Mouse (Mus musculus) urinary bladder, postnatal 4 days (tissue): ENCODE results near the gene Trib2.

Experiments used
- DNase-seq, 2 experiments: peaks; one replicate each; pipeline ENCODE4 v3.0.0; 2021 to 2022; ENCODE audit warnings: low spot score in 2 of 2

Trib2 gene

DNA sequence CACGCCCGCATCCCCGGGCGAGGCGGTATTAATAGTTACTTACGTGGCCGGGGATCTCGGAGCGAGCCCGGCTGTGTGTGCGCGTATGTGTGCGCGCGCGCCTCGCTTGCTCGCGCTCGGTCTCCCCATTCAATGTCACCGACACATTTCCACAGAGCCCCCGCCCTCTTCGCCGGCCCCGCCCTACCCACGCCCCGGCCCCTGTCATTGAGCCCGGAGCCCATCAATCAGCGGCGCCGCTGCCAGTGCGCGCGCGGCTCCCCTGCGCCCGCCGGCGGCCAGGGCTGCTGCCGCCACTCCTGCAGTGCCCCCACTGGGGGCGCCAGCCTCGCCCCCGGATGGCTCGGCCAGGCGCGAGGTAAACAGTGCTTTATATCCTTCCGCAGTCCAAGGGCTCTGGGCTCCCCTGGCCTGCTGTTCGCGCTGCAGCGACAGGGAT, at the start of gene Trib2:
Gene Trib2, minus strand, starts transcription at position 183 of the 439 bp plus-strand sequence.
- DNase-seq: peak; percentile 81 to 88

DNA sequence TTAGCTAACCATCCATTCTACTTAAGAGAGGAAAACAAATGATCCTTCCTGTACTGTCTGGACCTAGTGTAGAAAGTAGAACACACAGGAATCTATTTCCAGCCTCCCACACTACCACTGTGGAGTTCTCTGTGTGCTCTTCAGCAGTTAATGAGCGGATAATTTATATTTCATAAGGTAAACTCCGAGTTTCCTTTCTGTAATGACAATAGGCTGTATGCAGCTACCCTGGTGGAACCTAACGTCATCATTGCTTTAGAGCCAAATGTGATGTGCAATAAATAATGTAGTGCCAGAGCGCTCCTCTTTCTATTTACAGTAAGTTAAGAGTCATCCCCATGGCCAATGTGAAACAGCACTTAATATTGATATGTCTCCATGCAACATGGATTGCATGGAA, 41.3 kb upstream of the Trib2 start:
- DNase-seq: no peak

DNA sequence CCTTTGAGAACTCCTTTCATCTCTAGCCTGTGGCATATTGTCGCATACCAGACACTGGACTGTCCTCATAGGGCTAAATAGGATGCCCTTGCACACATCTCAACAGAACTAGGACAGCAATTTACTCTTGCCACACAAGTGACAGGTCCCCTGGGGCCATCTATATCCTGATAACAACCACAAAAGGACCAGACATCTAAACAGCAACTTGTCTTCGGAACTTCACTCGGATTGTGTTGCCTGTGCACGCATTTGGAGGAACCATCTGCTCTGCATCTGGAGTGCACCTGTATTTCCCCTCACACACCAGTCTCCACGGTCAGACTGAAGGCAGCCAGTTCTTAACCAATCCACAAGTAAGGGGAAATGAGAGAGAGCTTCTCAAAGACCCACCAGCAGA, 39.2 kb upstream of the Trib2 start:
- DNase-seq: no peak

DNA sequence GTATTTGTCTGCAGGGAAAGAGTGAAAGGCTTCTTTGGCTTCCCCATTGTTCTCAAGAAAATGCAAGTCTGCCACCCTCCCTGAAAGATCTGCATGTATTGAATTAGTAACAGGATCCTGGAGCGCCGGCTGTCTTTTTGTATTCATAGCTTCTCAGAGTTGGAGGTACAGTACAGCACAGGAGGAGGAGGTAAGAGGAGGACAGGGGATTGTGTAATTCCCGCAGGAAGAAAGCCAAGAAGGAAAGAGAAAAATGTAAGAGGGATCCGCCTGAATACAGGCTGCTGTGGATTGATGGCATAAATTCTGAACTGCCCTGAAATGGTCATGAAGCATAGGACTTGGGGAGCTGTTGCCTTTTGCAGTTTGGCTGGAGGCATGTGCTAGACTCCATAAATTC, 36.1 kb upstream of the Trib2 start:
- no peak for DNase-seq

DNA sequence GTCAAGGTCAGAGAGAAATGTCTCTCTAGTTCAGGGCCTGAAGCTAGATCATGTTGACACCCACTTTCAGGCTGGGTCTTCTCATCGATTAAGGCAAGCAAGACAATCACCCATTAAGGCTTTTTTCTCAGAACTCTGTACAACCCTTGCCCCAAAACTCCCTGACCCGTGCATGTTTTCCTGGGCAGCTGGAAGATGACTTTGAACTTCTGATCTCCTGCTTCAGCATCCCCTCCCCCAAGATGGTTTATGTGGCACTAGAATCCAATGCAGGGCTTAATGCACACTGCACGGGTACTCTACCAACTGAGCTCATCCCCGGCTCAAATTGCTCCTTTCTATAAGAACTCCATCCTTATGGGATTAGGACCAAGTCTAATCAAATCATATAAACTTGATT, 35.3 kb upstream of the Trib2 start:
- no peak for DNase-seq

DNA sequence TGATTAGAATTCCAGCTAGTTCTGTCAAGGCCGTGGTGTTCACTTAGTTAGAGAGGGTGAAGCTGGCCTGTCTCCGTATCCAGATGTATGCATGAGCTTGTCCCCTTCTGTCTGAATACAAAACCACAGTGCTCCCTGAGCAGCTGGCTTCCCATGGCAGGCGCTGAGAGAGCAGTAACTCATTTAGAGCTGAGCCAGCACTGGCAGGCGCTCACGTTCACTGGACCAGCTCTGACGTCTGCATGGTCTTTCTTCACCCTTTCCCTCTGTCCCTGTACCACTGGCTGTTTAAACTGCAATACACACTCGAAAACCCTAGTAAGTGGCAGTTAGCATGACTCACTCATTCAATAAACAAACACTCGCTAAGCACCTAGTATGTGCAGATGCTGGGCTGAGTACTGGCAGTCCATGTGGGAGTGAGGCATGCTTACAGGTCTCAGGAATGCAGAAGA, 33.7 kb upstream of the Trib2 start:
- DNase-seq: no peak

DNA sequence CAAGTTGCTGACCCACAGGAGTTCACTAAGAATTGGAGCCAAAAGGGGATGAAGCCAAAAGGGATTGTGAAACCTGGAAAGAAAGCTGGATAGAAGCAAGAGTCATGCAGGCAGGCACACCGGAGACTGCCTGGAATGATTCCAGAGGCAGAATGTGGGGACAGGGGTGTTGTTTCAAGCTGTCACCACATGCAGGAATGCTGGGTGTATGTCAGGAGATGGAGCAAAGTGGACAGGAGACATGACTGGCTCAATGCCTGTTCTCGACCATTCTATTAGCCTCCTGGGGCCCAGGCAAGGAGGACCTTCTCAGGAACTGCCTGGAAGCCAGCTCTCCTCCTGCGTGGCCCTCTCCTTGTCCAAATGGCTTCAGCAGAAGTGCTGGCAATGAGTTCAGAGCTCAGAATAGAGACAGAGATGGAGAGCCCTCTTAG, 33.2 kb upstream of the Trib2 start:
- DNase-seq: no peak

DNA sequence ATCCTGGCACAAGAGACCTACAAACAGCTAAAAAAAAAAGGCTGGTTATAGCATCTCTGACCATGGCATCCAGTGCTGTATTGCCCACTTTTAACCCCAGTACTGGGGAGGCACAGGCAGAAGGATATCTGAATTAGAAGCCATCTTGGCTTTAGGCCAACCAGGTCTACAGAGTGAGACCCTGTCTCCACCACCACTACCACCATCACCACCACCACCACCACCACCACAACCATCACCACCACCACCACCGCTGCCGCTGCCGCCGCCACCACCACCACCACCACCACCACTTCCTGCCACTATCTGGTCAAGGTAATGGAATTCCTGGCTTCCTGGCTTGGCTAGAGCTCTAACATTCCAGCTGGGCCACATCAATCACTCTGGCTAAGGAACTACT, 31.7 kb upstream of the Trib2 start:
- no peak for DNase-seq

DNA sequence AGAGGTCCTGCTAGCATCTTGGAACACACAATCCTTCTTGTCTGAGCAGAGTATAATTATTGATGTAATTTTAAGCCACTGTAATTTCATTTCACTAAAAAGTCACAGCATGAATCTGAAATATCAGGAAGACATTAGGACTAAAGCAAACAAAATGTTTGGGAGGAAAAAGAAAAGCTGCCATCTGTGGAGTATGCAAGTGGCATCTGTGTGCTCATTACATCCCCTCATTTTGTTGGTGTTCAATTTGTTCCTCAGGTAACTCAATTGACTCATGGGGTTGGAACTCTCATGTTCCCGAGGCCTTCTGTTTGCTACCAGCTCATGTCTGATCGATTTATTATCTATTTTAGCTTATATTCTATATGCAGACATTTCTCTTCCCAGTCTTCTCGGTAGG, 28.0 kb upstream of the Trib2 start:
- DNase-seq: no peak

DNA sequence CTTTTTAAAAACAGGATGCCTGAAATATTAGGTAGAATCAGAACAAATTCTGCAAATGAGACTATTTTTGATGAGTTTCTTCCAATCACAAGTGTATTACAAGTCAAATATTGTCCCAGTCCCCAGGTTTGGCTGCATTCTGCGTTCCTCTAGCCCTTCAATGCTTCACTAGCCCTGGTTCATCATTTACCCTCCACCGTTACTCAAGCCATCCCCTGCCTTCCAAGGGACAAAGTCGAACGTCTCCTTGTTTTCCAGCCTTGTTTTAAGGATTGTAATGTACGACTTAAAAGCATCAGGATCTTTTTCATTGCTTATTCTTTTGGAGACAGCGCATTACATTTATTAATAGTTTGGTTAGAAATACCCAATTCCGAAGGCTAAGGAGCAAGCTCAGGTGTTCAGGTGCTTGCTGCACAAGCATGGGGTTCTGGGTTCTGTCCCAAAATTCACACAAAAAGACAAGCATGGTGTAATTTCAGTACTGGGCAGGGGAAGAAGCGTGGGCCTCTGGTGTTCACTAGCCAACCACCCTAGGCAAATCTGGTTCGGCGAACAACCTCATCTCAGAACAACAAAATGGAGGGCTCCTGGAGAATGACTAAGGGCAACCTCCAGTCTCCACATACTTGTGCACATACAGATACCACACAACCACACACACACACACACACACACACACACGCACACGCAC, 24.3 kb upstream of the Trib2 start:
- no peak for DNase-seq

DNA sequence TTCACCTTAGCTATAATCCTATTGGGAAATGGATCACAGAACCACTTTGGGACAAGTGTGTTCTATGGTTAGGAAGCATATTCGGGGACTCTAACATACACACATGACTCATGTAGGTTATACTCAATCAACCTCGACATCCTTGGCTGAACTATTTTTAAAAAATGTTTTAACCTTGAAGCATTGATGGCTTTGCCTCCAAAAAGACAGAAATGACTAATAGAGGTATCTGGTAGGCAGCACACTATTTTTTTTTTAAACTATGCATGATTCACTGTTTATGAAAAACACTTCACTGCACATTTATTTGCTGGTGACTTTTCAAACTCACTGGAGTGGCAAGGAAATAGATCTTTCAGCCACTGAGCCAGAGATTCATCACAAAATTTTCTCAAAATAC, 21.5 kb upstream of the Trib2 start:
- DNase-seq: no peak

DNA sequence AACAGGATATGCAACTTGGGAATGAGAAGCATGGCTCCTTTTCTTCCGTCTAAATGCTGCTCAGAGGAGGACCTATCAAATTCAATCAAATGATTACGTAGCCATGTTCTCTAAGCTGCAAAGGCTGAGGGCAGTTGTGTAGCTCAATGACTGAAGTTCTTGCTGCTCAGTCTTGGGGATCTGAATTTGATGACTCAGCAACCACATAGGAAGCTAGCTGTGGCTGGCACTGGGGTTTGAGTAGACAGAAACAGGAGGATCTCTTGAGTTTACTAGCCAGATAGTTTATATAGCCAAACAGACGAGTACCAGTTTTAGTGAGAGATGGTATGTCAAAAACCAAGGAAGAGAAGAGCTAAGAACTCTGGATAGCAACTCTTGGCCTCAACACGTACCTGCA, 20.8 kb upstream of the Trib2 start:
- no peak for DNase-seq

DNA sequence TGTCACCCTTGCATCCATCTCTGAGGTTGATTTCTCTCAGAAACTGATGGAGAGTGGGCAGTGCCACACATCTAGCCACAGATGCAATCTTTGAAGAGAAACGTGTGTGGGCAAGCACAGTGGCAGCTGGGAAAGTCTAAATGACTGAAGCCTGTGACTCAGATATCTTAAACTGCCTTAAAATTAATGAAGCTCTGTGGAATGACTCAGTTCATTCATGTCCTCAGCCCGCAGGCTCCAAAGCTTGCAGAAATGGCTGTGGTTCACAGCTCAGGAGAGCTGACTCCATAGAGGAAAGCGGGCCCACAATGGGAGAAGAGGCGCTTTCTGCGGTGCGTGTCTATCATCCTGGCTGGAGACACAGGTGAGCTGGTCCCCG, 15.9 kb upstream of the Trib2 start:
- DNase-seq: no peak

DNA sequence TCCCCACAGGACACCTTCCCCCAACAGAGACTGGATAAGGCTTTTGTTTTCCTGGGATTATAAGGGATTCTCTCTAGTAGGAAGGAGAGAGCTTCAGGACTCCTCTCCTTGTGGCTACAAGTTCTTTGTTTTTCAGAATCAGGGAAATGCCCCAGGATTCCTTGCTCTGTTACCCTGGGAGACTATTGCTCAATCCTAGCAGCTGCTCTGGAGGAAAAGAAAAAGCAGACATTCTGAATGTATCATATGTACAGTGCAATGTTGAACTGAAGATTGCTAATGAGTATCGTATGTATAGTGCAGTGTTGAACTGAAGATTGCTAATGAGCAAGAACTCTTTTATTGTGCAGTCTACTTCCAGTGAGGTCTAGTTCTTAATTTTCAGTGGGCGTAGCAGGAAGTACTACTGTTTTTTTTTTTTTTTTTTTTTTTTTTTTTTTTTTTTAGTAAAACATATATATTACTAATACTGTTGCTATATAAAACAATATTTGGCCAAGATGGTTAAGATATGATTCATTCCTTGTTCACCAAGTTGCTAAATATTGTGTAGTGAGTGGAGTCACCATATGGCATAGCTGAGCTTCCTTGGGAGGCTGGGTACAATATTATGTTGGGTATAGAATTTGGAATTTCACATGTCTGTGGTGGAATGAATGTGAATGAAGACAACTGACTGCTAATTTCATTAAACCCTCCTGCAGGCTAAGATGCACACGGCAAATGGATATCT, 15.4 kb upstream of the Trib2 start:
- no peak for DNase-seq

DNA sequence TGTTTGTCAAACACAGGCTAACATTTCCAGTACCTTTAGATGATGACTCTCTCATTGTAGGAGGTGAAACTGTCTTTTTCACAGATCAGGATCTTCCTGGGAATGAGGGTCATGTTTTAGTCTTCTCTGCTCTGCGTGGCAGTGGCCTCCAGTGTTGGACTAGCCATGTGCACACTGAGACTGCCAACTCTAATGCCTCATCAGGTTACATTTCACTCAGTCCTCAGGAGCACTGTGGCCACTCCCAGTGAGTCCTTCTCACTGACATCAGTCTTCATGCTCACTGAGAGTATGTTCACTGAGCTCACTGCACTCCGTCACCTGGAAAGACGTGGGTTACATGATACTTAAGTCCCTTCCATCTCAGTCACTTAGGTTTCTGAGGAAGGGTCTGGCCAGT, 14.0 kb upstream of the Trib2 start:
- DNase-seq: no peak

DNA sequence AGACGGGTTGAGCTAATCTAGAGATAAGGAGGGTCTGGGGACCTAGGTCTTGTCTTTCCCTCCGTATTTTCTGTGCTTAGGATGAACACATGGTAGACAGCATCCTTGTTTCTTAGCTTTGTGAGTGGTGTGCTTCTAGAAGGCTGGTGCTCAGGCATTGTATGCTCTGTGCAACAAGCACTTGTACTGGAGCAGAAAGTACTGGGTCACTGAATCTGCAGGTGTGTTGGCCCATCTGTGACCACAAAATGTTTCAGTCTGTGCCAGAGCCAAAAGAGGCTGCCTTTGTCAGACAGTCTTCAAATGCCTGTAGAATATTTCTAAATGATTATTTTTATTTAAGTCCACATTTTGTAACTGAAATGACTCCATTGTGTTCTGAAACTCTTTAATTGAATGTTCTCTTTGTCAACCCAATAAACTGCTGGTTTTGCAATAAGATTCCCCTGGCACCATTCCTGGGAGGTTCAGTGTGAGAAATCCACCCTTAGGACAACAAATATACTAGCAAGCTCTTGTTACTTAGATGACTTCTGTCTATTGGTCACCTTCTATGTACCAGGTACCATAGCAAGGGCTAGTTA, 12.2 kb upstream of the Trib2 start:
- no peak for DNase-seq

DNA sequence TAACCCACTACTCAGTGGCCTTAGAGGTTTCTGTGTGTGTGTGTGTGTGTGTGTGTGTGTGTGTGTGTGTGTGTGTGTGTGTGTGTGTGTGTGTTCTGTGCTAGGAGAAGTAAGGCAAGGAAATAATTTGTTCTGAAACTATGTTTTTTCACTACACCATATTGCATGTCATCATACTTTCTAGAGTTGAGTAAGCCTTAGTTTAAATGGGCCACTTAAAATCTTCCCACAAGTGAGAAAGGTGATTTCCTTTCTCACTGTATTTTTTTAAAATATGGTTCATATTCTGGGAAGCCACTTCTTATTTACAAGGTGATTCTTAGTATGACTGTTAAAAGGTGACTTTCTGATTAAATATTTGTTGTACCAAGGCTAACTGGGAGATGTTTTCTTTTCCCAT, 4.3 kb upstream of the Trib2 start:
- no peak for DNase-seq

DNA sequence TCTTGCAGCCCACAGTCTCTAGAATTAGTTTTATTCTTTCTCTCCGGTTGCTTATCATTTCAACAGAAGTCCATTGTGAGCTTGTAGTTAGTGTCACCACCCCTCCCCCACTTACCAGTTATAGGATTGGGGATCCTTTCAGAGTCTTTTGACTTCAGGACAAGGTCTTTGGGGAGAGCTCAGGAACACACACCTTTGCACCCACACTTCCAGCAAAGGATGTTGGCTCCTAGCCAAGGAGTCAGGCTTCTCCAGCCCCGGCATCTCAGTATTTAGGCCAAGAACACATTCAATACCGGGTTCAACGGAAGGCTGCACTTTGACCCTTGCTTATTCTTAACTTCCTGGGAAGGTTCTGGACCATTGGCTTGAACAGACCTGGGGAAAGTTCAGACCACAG, 643 bp upstream of the Trib2 start:
- no peak for DNase-seq

DNA sequence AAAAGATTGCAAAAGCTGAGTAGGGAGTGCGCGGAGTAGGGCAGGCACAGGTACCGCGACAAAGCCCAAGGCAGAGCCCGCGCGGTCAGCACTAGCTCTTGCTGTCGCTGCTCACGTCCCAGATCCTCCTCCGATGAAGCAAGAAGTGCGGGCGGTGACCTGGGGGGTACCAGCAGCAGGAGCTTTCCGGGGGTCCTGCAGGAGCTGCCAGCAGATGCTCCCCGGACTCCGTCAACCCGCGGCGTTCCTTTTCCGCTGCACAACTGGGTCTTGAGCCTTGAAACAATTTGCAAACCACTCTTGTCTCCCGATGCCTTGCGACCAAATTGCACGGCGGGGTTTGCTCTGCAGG, 492 bp downstream of the Trib2 start:
- peak in 1 of 2 experiments; percentile 32 for DNase-seq

DNA sequence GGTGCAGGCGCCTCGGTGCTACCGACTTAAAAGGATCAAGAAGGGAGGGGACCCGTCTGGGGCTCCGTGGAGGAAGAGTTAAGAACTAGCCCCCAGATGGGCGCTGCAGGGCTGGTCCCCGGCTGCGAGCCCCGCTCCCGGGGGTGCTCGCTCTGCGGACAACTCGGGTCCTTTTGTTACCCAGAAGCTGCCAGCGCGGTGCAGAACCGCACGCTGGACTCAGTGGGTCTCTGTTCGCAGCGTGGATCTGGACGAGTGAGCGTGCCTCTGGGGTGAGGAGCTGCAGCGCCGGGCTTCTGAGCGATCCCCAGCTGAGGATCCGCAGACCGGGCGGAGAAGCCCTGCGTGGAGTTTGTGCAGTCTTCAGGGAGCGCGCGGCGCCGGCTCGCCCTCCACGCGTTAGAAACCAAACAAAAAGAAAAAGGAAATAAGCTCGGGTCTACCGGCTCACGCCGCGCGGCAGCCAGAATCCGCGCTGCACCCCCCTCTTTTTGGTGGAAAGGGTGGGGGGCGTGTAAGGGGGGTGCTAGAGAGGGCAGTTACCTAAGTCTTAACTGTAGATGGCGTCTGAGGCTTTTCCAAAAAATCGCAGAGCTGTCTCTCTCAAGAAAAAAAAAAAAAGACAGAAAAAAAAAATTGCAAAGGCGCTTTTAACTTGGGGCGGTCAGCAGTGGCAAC, 1.0 kb downstream of the Trib2 start:
- peak in 1 of 2 experiments; percentile 64 for DNase-seq

DNA sequence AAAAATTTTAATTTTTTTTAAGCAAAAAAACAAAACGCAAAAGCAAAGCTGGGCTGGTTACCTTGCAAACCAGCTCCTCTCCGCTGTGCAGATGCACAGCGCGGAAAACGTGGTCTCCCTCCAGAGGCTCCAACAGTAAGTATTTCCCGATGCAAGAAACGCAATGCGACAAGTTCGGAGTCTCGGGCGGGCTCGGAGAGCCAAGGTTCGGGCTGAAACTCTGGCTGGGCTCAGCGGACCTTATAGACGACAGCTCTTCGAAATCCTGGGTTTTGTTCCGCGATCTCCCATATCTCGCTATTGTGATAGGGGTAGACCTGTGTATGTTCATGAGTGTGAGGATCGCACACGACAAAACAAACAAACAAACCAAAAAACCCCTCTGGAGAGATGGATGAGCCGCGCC, 1.5 kb downstream of the Trib2 start:
- DNase-seq: no peak

DNA sequence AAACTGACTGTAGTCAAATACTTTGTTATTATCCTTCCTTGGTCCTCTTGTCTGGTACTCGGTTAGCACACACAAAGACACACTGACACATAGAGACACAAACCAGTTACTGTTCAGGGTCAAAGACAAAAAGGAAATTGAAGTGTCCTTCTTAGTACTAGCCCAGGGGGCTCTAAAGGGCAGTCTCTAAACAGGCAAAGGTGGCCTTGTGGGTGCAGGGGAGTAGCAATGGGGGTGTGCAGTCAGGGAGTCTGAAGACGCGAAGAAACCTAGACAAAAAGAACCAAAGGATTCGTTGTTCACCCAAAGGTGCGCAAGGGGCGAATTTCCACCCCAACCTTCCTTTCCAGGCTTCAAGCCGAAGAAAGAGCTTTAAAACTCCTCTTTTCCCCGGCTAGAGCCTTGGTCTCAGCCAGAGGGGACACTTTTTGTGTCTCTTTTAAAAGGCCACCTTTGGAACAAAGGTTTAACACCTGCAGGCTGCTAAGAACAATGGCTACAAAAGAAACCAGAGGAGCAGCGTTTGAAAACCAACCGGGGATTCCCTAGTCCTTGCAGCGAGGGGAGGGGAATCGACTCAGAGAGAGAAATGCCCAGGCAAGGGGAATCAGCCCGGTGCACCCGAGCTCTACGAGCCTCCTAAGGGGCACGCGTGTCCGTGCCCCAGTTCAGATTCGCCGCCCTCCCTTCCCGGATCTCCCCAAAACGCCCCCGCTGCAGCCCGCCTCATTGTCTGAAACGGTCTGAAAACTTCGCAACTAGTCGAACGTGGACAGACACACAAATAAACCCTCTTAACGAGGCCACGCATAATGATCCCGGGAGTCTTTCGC, 2.3 kb downstream of the Trib2 start:
- DNase-seq: no peak
